Mouse (Mus musculus) liver, embryonic 12.5 days (tissue): Measurements from ENCODE around the gene Hlf. TPM values are rescaled to one million over a fixed set of nuclear protein-coding genes. Genes with fewer than 3 reads are reported as not detected.

Source experiments
- ATAC-seq: fragments of 200-750 bp; cut with Nextera tagmentation; 2 replicates; pipeline ENCODE4 v1.8.0; 2017; ENCODE audit warnings: moderate number of reproducible peaks, mild to moderate bottlenecking, moderate library complexity
- H3K27ac ChIP-seq: fragments of 300-500 bp; sonication (generic); 2 replicates; pipeline ENCODE4 v1.5.1; 2016; ENCODE audit warnings: mild to moderate bottlenecking
- H3K27me3 ChIP-seq: fragments of 300-500 bp; sonication (generic); replicated peaks from 2 replicates; pipeline ENCODE4 v1.6.1; 2016; ENCODE audit warnings: mild to moderate bottlenecking, moderate library complexity
- H3K36me3 ChIP-seq: fragments of 300-500 bp; sonication (generic); 2 replicates; pipeline ENCODE4 v1.6.1; 2016; ENCODE audit warnings: mild to moderate bottlenecking, moderate library complexity
- H3K4me1 ChIP-seq: fragments of 300-500 bp; sonication (generic); 2 replicates; pipeline ENCODE4 v1.6.1; 2016
- H3K4me2 ChIP-seq: fragments of 300-500 bp; sonication (generic); 2 replicates; pipeline ENCODE4 v1.6.1; 2016; ENCODE audit warnings: mild to moderate bottlenecking, moderate library complexity
- H3K4me3 ChIP-seq: fragments of 300-500 bp; sonication (generic); 2 replicates; pipeline ENCODE4 v1.5.1; 2016; ENCODE audit warnings: mild to moderate bottlenecking, moderate library complexity
- H3K9ac ChIP-seq: fragments of 300-500 bp; sonication (generic); 2 replicates; pipeline ENCODE4 v1.6.1; 2016; ENCODE audit warnings: mild to moderate bottlenecking, moderate library complexity
- H3K9me3 ChIP-seq: fragments of 300-500 bp; sonication (generic); replicated peaks from 2 replicates; pipeline ENCODE4 v1.6.1; 2016; ENCODE audit warnings: mild to moderate bottlenecking, moderate library complexity
- WGBS: fragments of 180-500 bp; shearing (Covaris S2); methylation state at CpG from one replicate; pipeline ENCODE4 v1.1.7; 2016; ENCODE audit not compliant: insufficient replicate concordance; 5-methylcytosine and 5-hydroxymethylcytosine counted together
- polyA plus RNA-seq: library from polyadenylated mRNA; unstranded; fragments of >200 nt; fragmentation: Nextera tagmentation; extraction: Ambion mirVana; gene quantifications from 2 replicates; pipeline ENCODE4 v1.2.1, GENCODE M21; 2016

The Hlf gene
- polyA plus RNA-seq, 1 experiment from 2014 or later = 5.0 TPM

GRCm38 (mm10) chr11:90355270-90355681 is 35.4 kb downstream of the Hlf start:
- no peak overlapping the region for H3K4me3 ChIP-seq
- no peaks in the 10 kb centered on the region for H3K36me3 ChIP-seq
- H3K4me2 ChIP-seq = no peak overlapping the region
- peak overlapping the region; percentile 53 for H3K27ac ChIP-seq
- WGBS = 46% methylated on average over 7 of the region's 7 CpGs
- ATAC-seq = no peak
- H3K27me3 ChIP-seq = no peaks in the 10 kb centered on the region
- no peak overlapping the region for H3K9ac ChIP-seq
- peaks cover 21% of the 10 kb centered on the region for H3K4me1 ChIP-seq
- H3K9me3 ChIP-seq = no peaks in the 10 kb centered on the region

- H3K4me3 ChIP-seq = no peak overlapping the region
- H3K9ac ChIP-seq = no peak overlapping the region
- peaks cover 20% of the 10 kb centered on the region for H3K4me1 ChIP-seq
- H3K4me2 ChIP-seq = no peak overlapping the region
- no peaks in the 10 kb centered on the region for H3K27me3 ChIP-seq
- ATAC-seq = no peak
- H3K27ac ChIP-seq = no peak overlapping the region
- WGBS = 76% methylated on average over 7 of the region's 7 CpGs
- H3K9me3 ChIP-seq = no peaks in the 10 kb centered on the region
- no peaks in the 10 kb centered on the region for H3K36me3 ChIP-seq
These were observed 38.0 kb downstream of the Hlf start for GRCm38 (mm10) chr11:90352696-90353095.

- Histone ChIP-seq H3K9me3 (no peaks in the 10 kb centered on the region), H3K4me3 (no peak overlapping the region), H3K36me3 (no peaks in the 10 kb centered on the region), H3K9ac (no peak overlapping the region), H3K4me1 (no peaks in the 10 kb centered on the region), H3K27ac (no peak overlapping the region), H3K27me3 (no peaks in the 10 kb centered on the region), H3K4me2 (no peak overlapping the region)
- 43% methylated on average over 4 of the region's 4 CpGs for WGBS
- no peak for ATAC-seq
These were observed 40.6 kb downstream of the Hlf start for GRCm38 (mm10) chr11:90350153-90350512.

- H3K36me3 ChIP-seq = no peaks in the 10 kb centered on the region
- 67% methylated on average over 6 of the region's 6 CpGs for WGBS
- ATAC-seq = no peak
These were observed 41.1 kb downstream of the Hlf start for GRCm38 (mm10) chr11:90349486-90350152.

GRCm38 (mm10) chr11:90347667-90348459 is 42.8 kb downstream of the Hlf start:
- H3K4me3 ChIP-seq = no peak overlapping the region
- H3K36me3 ChIP-seq = no peaks in the 10 kb centered on the region
- WGBS = 67% methylated on average over 13 of the region's 13 CpGs
- no peaks in the 10 kb centered on the region for H3K27me3 ChIP-seq
- H3K9ac ChIP-seq = no peak overlapping the region
- H3K27ac ChIP-seq = no peak overlapping the region
- H3K4me1 ChIP-seq = no peaks in the 10 kb centered on the region
- no peak overlapping the region for H3K4me2 ChIP-seq
- no peak for ATAC-seq
- H3K9me3 ChIP-seq = no peaks in the 10 kb centered on the region

More at GRCm38 (mm10) chr11:90349486-90350152, 41.1 kb downstream of the Hlf start:
- no peak overlapping the region for H3K9ac ChIP-seq
- no peak overlapping the region for H3K27ac ChIP-seq
- no peak overlapping the region for H3K4me3 ChIP-seq
- no peaks in the 10 kb centered on the region for H3K9me3 ChIP-seq
- no peak overlapping the region for H3K4me2 ChIP-seq
- H3K27me3 ChIP-seq = no peaks in the 10 kb centered on the region
- no peaks in the 10 kb centered on the region for H3K4me1 ChIP-seq

- no peak overlapping the region for H3K9ac ChIP-seq
- WGBS = 82% methylated on average over 11 of the region's 11 CpGs
- ATAC-seq = no peak
These were observed 44.9 kb downstream of the Hlf start for GRCm38 (mm10) chr11:90345746-90346145.

GRCm38 (mm10) chr11:90342858-90343257 is 47.8 kb downstream of the Hlf start:
- Histone ChIP-seq H3K4me3 (no peak overlapping the region), H3K27ac (no peak overlapping the region), H3K27me3 (no peaks in the 10 kb centered on the region), H3K4me2 (no peak overlapping the region), H3K36me3 (no peaks in the 10 kb centered on the region), H3K4me1 (no peaks in the 10 kb centered on the region), H3K9me3 (no peaks in the 10 kb centered on the region), H3K9ac (no peak overlapping the region)
- WGBS = 81% methylated on average over 5 of the region's 5 CpGs
- ATAC-seq = no peak

More at GRCm38 (mm10) chr11:90345746-90346145, 44.9 kb downstream of the Hlf start:
- H3K4me2 ChIP-seq = no peak overlapping the region
- no peaks in the 10 kb centered on the region for H3K4me1 ChIP-seq
- no peaks in the 10 kb centered on the region for H3K9me3 ChIP-seq
- H3K4me3 ChIP-seq = no peak overlapping the region
- no peaks in the 10 kb centered on the region for H3K27me3 ChIP-seq
- no peak overlapping the region for H3K27ac ChIP-seq
- H3K36me3 ChIP-seq = no peaks in the 10 kb centered on the region

GRCm38 (mm10) chr11:90342267-90342666 is 48.4 kb downstream of the Hlf start:
- Histone ChIP-seq H3K4me1 (no peaks in the 10 kb centered on the region), H3K4me2 (no peak overlapping the region), H3K27me3 (no peaks in the 10 kb centered on the region), H3K36me3 (no peaks in the 10 kb centered on the region), H3K4me3 (no peak overlapping the region), H3K9ac (no peak overlapping the region), H3K9me3 (no peaks in the 10 kb centered on the region), H3K27ac (no peak overlapping the region)
- no peak for ATAC-seq
- WGBS = 59% methylated on average over 5 of the region's 5 CpGs

- 84% methylated on average over 13 of the region's 13 CpGs for WGBS
- Histone ChIP-seq H3K4me1 (no peaks in the 10 kb centered on the region), H3K4me2 (no peak overlapping the region), H3K27me3 (no peaks in the 10 kb centered on the region), H3K9ac (no peak overlapping the region), H3K9me3 (no peaks in the 10 kb centered on the region), H3K4me3 (no peak overlapping the region), H3K36me3 (no peaks in the 10 kb centered on the region), H3K27ac (no peak overlapping the region)
- no peak for ATAC-seq
These were observed 49.9 kb downstream of the Hlf start for GRCm38 (mm10) chr11:90340836-90341235.

- ATAC-seq = no peak
- WGBS = 65% methylated on average over 1 of the region's 1 CpGs
- no peak overlapping the region for H3K4me2 ChIP-seq
- no peak overlapping the region for H3K9ac ChIP-seq
- H3K4me1 ChIP-seq = no peaks in the 10 kb centered on the region
- H3K4me3 ChIP-seq = no peak overlapping the region
- H3K9me3 ChIP-seq = no peaks in the 10 kb centered on the region
- H3K27me3 ChIP-seq = no peaks in the 10 kb centered on the region
- H3K27ac ChIP-seq = no peak overlapping the region
- no peaks in the 10 kb centered on the region for H3K36me3 ChIP-seq
These were observed 55.9 kb downstream of the Hlf start for GRCm38 (mm10) chr11:90334816-90335215.

GRCm38 (mm10) chr11:90332737-90333136 is 58.0 kb downstream of the Hlf start:
- Histone ChIP-seq H3K36me3 (no peaks in the 10 kb centered on the region), H3K4me3 (no peak overlapping the region), H3K4me2 (no peak overlapping the region), H3K27me3 (no peaks in the 10 kb centered on the region), H3K9ac (no peak overlapping the region), H3K4me1 (no peaks in the 10 kb centered on the region), H3K9me3 (no peaks in the 10 kb centered on the region), H3K27ac (no peak overlapping the region)
- 71% methylated on average over 4 of the region's 4 CpGs for WGBS
- ATAC-seq = no peak

- H3K27ac ChIP-seq = no peak overlapping the region
- H3K9ac ChIP-seq = no peak overlapping the region
- no peaks in the 10 kb centered on the region for H3K9me3 ChIP-seq
- no peak overlapping the region for H3K4me2 ChIP-seq
- H3K4me1 ChIP-seq = no peaks in the 10 kb centered on the region
- WGBS = 65% methylated on average over 9 of the region's 9 CpGs
- H3K4me3 ChIP-seq = no peak overlapping the region
- H3K36me3 ChIP-seq = no peaks in the 10 kb centered on the region
- ATAC-seq = no peak
- H3K27me3 ChIP-seq = no peaks in the 10 kb centered on the region
These were observed 60.4 kb downstream of the Hlf start for GRCm38 (mm10) chr11:90330202-90330694.
